Mouse (Mus musculus) embryonic stem cell, embryonic (primary cell): ENCODE results near the gene Kcnk18.

Source experiments
- CTCF ChIA-PET, 4 experiments: fragments of 300-600 bp in 2 of 4; fragments of 350-600 bp in 2 of 4; sonication (Branson Sonifier 250); formaldehyde crosslinking; loops; one replicate each; lab custom pipeline; 2022; ENCODE audit warnings: inconsistent platforms in 2 of 4; lab: Charles Lee
- POLR2A ChIA-PET, 4 experiments: fragments of 300-600 bp in 2 of 4; fragments of 350-600 bp in 2 of 4; sonication (Branson Sonifier 250); formaldehyde crosslinking; loops; one replicate each; lab custom pipeline; 2022; ENCODE audit warnings: antibody characterized with exemption in 4 of 4, inconsistent platforms in 1 of 4; lab: Charles Lee

Gene Kcnk18

GRCm38 (mm10) chr19:59218991-59219390 lies at the start of gene Kcnk18:
Kcnk18 (plus strand) TSS chr19:59219214.
- POLR2A ChIA-PET, result interaction anchor here in 1 of 4 experiments (1.3 kb wide), 1 partner anchor 20 kb away, joined by 3 read pairs; no protein-coding TSS in a partner anchor
- CTCF ChIA-PET, result interaction anchor here (0.6 to 2.6 kb wide), 6 partner anchors 10 to 1199 kb away, joined by 4 to 11 read pairs (median 8); no protein-coding TSS in a partner anchor

DNA sequence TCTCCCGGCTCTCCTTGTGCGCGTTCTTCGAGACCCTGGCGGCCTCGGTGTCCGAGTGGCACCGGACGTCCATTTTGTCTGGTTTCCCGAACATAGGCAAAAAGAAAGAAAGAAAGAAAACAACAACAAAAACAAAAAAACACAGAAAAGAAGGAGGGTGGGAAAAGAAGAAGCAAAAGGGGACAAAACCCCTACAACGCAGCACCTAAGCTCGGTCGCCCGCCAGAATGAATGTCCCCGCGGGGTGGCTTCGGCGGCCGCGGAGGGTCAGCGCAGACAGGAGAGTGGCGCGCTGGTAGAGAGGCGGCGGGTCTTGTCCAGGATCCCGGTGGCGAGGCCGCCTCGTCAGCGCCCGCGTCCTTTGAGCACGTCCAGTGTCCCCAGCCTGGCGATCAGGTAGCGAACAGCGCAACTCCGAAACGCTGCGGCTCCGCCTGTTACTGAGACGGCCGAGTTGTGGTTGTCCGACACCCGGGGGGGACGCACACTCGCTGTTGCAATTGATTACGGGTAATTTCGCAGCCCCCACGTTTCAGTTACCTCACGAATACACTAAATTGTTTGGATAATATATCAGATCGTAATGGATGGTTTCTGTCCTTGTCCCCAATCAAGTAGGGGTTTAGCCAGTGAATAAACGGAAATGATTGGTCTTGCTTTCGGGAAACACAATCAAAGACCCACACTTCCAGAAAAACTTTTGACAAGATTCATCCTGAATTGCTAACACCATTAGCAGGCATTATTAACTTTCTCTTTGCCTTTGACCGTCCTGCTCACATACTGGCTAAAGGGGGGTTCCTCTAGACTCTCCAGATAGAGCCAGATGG lies 48.9 kb upstream of the Kcnk18 start, which contains the start of gene Vax1:
Gene Vax1 (minus strand): TSS at position 121 of the 830 bp plus-strand sequence.
- CTCF ChIA-PET, result interaction anchor here in 1 of 4 experiments (1.8 kb wide), 1 partner anchor 259 kb away, joined by 4 read pairs; no protein-coding TSS in a partner anchor

GRCm38 (mm10) chr19:59170766-59171095 lies 48.3 kb upstream of the Kcnk18 start:
- CTCF ChIA-PET, result interaction anchor here in 3 of 4 experiments (0.6 to 1.8 kb wide), 4 partner anchors 96 to 266 kb away, joined by 3 to 5 read pairs (median 4); no protein-coding TSS in a partner anchor

More for the DNA sequence above, 48.9 kb upstream of the Kcnk18 start, which contains the start of gene Vax1:
- POLR2A ChIA-PET, result interaction anchor here in 1 of 4 experiments (1.8 kb wide), 1 partner anchor 227 kb away, joined by 5 read pairs; the partner anchor contains the start of genes Eno4 and Hspa12a

DNA sequence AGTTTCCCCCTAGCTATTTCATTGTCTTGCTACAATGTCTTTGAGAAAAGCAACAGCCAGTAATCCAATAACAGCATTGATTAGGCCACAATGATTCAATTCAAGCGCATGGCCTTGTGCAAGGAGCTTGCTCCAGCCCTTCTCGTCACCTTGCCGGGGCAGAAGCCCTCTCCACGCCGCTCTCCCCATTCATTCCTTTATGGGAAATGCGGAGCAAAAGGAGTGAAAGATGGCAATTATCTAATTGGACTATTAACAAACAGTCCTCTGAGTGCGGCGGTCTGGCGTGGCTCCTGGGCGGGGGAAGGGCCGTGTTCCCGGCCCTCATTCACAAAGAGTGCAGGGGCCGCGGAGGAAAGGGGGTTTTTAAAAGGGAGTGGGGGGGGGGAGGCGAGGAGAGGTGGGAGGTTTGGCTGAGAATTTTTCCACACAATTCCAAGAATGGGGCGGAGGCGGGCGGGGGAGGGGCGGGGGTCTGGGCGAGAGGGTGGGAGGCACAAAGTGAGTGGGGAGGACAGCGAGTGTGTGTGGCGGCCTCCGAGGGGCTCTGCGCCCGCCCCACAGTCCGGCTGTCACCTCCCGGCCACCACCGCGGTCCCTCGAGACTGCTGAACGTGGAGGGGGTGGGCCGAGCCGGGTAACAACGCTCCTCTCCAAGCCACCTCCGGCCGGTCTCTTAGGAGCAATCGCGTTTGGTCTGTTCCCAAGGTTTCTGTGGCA lies 47.7 kb upstream of the Kcnk18 start:
- ChIA-PET CTCF (interaction anchor here in 3 of 4 experiments (0.6 to 1.8 kb wide), 5 partner anchors 69 to 267 kb away, joined by 3 to 5 read pairs (median 3); no protein-coding TSS in a partner anchor), POLR2A (interaction anchor here in 3 of 4 experiments (0.5 to 0.7 kb wide), 6 partner anchors 22 to 1736 kb away, joined by 3 to 5 read pairs (median 3); no protein-coding TSS in a partner anchor)

More at GRCm38 (mm10) chr19:59170766-59171095, 48.3 kb upstream of the Kcnk18 start:
- POLR2A ChIA-PET, result interaction anchor here in 3 of 4 experiments (0.6 to 0.7 kb wide), 5 partner anchors 22 to 637 kb away, joined by 3 to 5 read pairs (median 3); no protein-coding TSS in a partner anchor

GRCm38 (mm10) chr19:59171871-59172245 lies 47.2 kb upstream of the Kcnk18 start:
- POLR2A ChIA-PET, result no interaction called here
- CTCF ChIA-PET, result interaction anchor here in 1 of 4 experiments (0.7 to 1.8 kb wide), 3 partner anchors 26 to 261 kb away, joined by 3 to 4 read pairs (median 3); no protein-coding TSS in a partner anchor

- ChIA-PET POLR2A (interaction anchor here in 1 of 4 experiments (0.6 kb wide), 1 partner anchor 9 kb away, joined by 5 read pairs; no protein-coding TSS in a partner anchor), CTCF (interaction anchor here in 2 of 4 experiments (0.6 to 1.2 kb wide), 3 partner anchors 25 to 36 kb away, joined by 3 to 5 read pairs (median 3); no protein-coding TSS in a partner anchor)
These were observed 46.2 kb upstream of the Kcnk18 start for GRCm38 (mm10) chr19:59172781-59173180.

- POLR2A ChIA-PET, result interaction anchor here in 2 of 4 experiments (0.6 to 1.0 kb wide), 2 partner anchors 8 to 1755 kb away, joined by 3 to 5 read pairs; no protein-coding TSS in a partner anchor
- CTCF ChIA-PET, result interaction anchor here in 3 of 4 experiments (0.6 to 1.2 kb wide), 5 partner anchors 30 to 1924 kb away, joined by 3 read pairs; no protein-coding TSS in a partner anchor
These were observed 45.5 kb upstream of the Kcnk18 start for GRCm38 (mm10) chr19:59173341-59174015.

- POLR2A ChIA-PET, result no interaction called here
These were observed 35.0 kb upstream of the Kcnk18 start for GRCm38 (mm10) chr19:59184000-59184399.

DNA sequence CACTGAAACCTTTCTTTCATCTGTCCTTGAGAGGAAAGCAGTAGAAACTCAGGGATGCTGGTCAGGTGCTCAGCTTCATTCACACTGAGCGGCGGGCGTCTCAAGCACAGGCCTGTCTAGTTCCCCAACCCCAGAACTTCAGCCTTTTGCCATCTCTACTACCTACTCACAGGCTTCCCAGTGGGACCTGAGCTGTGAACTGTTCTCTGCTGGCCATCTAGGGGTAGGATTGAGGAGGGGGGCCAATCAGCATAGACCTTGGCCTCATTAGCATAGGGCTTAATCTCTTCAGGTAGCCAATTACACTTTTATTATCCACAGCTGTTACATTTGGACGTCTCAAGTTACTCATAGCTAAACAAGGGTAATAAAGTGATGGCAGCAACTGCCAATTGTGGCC lies 30.0 kb upstream of the Kcnk18 start:
- POLR2A ChIA-PET, result interaction anchor here in 2 of 4 experiments (0.6 to 1.2 kb wide), 5 partner anchors 13 to 813 kb away, joined by 3 to 5 read pairs (median 3); no protein-coding TSS in a partner anchor

More at GRCm38 (mm10) chr19:59184000-59184399, 35.0 kb upstream of the Kcnk18 start:
- CTCF ChIA-PET, result no interaction called here

DNA sequence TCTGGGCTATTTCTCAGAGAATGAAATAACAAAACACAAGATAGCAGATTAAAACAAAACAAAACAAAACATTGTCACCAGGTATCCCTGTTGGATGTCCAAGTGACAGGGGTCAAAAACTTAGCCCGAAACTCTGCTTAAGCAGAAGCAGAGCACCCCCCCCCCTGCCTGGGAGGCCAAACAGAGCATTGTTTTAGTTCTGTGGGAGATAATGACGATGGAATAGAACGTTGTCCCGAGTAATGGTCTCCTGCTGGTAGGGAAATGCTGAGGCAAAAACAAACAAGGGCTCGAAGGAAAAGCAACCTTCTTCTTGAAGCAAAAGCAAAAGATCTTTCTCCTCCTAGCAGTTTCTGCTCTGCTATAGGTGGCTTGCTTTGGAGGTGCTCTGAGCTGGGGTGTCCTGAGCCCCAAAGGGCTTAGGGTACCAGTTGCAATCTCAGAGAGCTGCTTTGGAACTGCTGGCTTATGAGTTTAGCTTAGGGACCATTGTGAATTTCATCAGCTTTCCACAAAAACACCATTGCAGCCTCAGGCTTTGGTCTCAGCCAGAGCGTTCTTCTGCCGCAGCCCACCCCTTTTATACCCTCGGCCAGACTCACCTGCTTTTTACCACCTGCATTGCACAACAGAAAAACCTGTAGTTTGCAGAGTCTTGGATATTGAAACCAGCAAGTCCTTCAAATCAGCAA lies 28.4 kb upstream of the Kcnk18 start:
- ChIA-PET POLR2A (interaction anchor here in 1 of 4 experiments (0.9 kb wide), 1 partner anchor 237 kb away, joined by 5 read pairs; no protein-coding TSS in a partner anchor), CTCF (interaction anchor here in 2 of 4 experiments (0.7 to 1.6 kb wide), 3 partner anchors 8 to 1070 kb away, joined by 4 to 6 read pairs (median 5); no protein-coding TSS in a partner anchor)

More for the DNA sequence above, 30.0 kb upstream of the Kcnk18 start:
- CTCF ChIA-PET, result interaction anchor here in 3 of 4 experiments (0.6 to 1.7 kb wide), 6 partner anchors 9 to 915 kb away, joined by 3 to 7 read pairs (median 6); no protein-coding TSS in a partner anchor

- POLR2A ChIA-PET, result interaction anchor here in 1 of 4 experiments (0.9 kb wide), 1 partner anchor 238 kb away, joined by 5 read pairs; no protein-coding TSS in a partner anchor
- CTCF ChIA-PET, result interaction anchor here in 1 of 4 experiments (0.7 kb wide), 1 partner anchor 1071 kb away, joined by 6 read pairs; no protein-coding TSS in a partner anchor
These were observed 27.9 kb upstream of the Kcnk18 start for GRCm38 (mm10) chr19:59191123-59191505.

GRCm38 (mm10) chr19:59192491-59192890 lies 26.5 kb upstream of the Kcnk18 start:
- POLR2A ChIA-PET, result interaction anchor here in 1 of 4 experiments (0.7 kb wide), 1 partner anchor 48 kb away, joined by 4 read pairs; no protein-coding TSS in a partner anchor
- CTCF ChIA-PET, result no interaction called here

- ChIA-PET CTCF (interaction anchor here in 2 of 4 experiments (1.4 to 1.5 kb wide), 3 partner anchors 282 to 431 kb away, joined by 4 to 7 read pairs (median 6); no protein-coding TSS in a partner anchor), POLR2A (interaction anchor here in 2 of 4 experiments (0.5 to 0.7 kb wide), 3 partner anchors 22 to 290 kb away, joined by 3 to 4 read pairs (median 4); no protein-coding TSS in a partner anchor)
These were observed 25.6 kb upstream of the Kcnk18 start for GRCm38 (mm10) chr19:59193456-59193855.

DNA sequence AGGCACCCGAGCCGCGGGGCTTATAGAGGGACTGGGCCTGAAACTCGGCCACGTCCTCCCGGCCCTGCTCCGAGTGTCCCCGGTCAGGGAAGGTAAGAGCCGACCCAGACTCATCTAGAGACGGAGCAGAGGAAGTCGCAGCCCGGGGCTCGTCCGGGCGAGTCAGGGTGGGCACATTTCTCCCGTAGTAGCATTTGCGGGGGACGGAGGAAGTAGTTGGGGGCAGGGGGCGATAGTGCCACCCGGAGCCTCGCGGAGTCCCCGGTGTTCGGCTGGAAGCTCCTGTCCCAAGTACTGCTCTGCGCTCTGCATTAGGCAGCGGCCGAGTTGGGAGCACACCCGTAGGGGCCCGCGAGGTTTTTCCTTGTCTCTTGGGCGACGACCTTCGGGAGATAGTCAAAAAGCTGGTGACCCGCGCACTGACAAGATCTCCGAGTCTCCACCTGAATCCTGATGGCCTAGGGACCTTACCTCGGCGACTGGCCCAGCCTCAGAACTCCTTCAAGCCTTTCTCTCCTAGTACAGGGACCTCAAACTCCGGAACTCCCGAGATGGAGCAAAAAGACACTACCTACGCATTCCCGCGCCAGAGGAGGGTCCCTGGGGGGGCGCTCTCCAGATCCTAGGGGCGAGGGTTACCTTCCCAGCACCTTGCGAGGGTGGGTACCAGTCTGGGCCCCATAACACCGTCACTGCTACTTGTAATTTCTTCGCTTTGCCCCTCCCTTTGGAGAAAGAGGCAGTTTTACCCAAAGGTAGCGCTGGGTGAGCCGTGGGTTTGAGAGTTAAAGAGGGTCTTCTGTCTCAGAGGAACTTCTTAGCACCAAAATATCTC lies 24.8 kb upstream of the Kcnk18 start:
- ChIA-PET POLR2A (no interaction called here), CTCF (interaction anchor here in 2 of 4 experiments (1.4 to 4.1 kb wide), 5 partner anchors 45 to 432 kb away, joined by 3 to 22 read pairs (median 6); no protein-coding TSS in a partner anchor)

- CTCF ChIA-PET, result interaction anchor here in 3 of 4 experiments (0.6 to 4.3 kb wide), 11 partner anchors 13 to 433 kb away, joined by 3 to 43 read pairs (median 7); no protein-coding TSS in a partner anchor
- POLR2A ChIA-PET, result interaction anchor here in 2 of 4 experiments (0.5 to 0.6 kb wide), 4 partner anchors 13 to 377 kb away, joined by 3 to 5 read pairs (median 3); no protein-coding TSS in a partner anchor
These were observed 23.7 kb upstream of the Kcnk18 start for GRCm38 (mm10) chr19:59195181-59195770.
